Mouse (Mus musculus): ENCODE results near the gene Ift80.
"Not testable (repeated sequence)": the region's sequence is repeated elsewhere in the genome, so short reads cannot be mapped to it uniquely, and the experiment has no call there.

- not testable (repeated sequence) for TF ChIP-seq POLR2A, CTCF (IDR thresholded peaks at IDR 0.05; ENCODE audit: extremely low read depth, insufficient read depth, low read length)
These were observed 101.7 kb downstream of the Ift80 start for GRCm38 (mm10) chr3:68902636-68903035.
